Mouse (Mus musculus) retina, embryonic 14.5 days (tissue): Measurements from ENCODE around the gene Trim8.

Experiments
- DNase-seq: peaks from one replicate; pipeline ENCODE4 v3.0.0-alpha.2; 2015; ENCODE audit warnings: low spot score

The Trim8 gene

GRCm38 (mm10) chr19:46524601-46525321 is 23.3 kb downstream of the Trim8 start:
- DNase-seq, result peak; percentile 75

DNA sequence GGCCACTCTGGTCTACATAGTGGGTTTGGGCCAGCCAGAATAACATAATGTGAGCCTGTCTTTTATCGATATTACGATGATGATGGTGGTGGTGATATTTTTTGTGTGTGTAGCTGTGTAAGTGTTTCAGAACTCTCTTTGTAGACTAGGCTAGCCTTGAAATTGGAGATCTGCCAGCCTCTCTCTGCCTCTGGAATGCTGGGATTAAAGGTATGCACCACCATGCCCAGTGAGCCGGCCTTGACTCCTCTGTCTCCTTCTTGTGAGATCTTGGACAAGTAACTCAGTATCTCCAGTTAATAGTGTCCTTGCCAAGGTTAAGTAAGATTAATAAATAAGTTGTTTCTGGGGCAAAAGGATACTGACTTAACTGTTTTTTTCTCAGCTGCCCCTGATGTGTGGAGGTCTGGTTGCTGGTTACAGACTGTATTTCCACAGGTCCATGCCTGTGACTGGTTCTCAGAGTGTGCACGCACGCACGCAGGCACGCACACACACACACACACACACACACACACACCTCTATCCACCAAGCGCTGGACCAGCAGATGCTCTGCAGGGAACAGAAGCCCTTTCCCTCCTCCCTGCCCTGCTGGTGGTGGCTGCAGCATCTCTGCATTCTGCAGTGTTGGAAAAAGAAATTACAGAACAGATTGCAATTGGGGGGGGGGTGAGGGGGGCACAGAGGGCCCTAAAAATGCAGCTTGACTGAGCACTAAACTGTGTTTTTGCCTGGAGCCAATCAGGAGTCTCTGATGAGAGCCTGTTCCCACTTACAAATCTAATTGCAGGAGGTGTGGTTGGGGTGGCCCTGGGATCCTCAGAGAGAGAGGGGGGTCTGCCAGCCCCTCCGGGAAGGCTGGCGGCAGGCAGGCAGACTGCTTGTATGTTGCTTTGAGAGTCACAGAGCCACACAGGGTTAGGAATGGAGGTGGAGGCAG is 24.5 kb downstream of the Trim8 start:
- DNase-seq, result no peak

GRCm38 (mm10) chr19:46527632-46528528 is 26.4 kb downstream of the Trim8 start:
- no peak for DNase-seq

DNA sequence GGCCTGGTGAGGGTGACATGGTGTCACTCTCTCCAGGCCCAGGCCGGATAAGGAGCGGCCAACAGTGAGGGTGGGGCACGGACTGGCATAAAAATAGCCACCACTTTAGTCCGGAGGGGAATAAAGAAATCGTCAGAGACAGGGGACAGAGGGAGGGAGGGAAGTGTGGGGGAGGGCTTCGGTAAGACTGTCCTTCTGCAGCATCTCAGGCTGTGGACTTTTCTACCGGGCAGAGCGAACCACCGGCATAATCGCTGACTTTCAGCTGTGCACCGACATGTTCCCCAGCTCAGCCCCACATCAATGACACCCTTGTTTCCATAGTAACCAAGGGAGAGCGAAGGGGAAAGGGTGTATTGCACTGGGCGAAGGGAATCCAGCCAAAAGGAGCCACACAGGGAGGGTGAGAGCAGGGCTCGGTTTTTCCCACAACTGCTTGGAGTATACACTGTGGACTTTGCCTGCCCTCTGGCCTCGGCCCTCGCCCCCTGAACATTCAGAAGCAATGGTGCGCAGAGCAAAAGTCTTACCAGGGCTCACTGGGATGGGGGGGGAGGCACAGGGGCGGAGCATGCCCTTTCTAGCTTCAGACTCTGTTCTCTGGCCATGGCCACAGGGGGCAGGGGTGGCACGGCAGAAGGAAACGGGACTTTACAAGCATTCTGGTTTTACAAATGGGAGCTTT is 27.2 kb downstream of the Trim8 start:
- peak; percentile 69 for DNase-seq

GRCm38 (mm10) chr19:46529601-46530448 is 28.3 kb downstream of the Trim8 start:
- DNase-seq, result no peak

DNA sequence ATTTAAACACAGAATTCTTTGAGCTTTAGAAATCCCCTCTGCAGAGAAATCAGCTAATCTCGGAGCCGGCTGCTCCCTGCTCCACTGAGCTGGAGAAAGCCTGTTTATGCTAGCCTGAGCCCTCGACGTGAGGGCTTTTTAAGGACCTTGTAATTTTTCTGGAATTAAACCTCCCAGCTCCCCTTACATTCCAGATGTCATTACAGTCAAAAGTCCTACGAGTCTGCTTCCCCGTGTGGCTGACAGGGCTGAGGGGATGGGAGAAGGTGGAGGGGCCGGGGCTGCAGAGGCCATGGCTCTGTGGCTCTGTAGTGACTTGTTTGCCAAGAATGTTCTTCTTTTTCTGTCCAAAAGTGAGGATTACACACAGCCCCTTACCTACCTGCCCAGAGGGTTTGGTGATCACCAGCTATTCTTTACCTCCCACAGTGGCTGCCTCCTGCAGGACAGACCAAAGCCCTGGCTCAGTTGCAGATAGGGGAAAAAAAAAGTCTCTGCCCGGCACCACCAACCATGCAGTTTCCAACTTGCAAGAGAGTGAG is 29.0 kb downstream of the Trim8 start:
- no peak for DNase-seq

DNA sequence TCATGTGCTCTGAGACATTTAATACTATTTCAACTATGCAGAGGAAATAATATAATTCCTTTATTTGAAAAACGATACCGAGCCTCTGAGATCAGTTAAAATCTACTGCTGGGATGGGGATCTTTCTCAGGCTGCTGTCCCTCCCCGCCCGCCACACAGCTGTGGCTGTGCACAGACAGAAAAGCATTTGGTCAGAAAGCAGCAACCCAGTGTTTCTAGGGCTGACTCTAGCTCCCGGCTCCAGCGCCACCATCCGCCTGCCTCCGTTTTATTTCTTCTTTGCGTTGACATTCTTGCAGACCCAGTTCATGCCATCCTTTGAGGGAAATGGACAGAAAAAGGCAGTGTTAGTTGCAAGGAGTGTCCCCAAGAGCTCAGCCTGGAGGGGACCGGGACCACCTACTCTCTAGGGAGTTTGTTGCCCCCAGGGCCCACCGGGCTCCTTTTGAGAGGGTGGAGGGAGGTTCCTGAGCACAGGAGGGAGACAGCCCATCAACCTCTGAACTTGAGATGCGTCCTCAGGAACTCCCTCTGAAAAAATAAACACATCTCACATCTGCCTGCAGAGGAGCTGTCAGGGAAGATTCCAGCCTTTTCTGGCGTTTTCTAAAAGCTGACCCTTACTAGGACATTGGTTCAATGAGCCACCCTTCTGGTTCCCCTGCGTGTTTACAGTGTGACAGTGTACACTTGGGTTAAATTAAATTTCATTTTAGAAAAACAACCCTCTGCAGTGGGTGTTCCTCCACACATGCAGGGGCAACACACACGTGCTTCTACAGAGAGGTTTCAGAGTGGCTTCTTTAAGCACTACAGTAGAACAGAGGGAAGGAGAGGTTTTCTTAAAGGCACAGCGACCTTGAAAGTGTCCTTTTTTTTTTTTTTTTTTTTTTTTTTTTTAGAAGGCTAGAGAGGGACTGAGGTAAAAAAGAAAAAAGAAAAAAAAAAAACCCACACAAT is 29.8 kb downstream of the Trim8 start:
- DNase-seq, result no peak

GRCm38 (mm10) chr19:46532031-46532688 is 30.7 kb downstream of the Trim8 start:
- no peak for DNase-seq

GRCm38 (mm10) chr19:46533066-46533465 is 31.6 kb downstream of the Trim8 start:
- no peak for DNase-seq

- no peak for DNase-seq
Observed at GRCm38 (mm10) chr19:46533525-46533924, 32.0 kb downstream of the Trim8 start.

- DNase-seq, result no peak
Observed at GRCm38 (mm10) chr19:46534542-46535098, 33.1 kb downstream of the Trim8 start.

DNA sequence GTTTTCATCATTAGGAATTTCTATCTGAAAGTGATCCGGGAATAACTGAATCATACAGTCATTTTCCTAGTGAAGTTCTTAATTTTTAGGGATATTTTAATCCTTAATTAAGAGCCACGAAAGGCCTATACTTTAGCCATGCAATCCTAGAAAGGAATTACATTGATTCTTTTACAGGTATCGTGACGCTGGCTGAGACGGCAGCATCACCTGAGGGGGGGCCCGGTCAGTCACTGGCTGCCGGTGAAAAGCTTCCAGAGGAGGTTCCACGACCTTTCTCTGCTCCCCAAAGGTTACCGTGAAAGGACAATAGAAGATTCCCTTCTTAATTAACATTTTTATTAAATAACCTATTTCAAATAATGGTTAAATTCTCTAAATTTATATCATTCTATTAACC is 35.9 kb downstream of the Trim8 start:
- no peak for DNase-seq

DNA sequence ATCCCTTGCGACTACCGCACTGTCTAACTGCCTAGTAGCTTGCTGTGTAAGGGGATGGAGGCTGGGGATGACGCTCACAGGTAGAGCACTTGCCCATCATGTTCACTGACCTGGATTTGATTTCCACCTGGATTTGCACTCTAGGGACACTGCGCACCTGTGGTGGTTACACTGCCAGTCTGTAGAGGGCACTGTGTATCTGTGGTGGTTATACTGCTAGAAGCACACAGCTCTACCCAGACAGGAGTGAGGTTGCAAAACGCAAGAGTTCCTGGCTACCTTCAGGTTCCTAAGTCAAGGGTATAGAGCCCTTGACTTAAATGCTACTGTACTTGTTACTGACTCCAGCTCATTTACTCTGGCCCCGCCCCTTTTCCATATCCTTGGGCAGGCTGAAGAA is 36.7 kb downstream of the Trim8 start:
- no peak for DNase-seq

GRCm38 (mm10) chr19:46542750-46543149 is 41.2 kb downstream of the Trim8 start:
- DNase-seq, result no peak

- DNase-seq, result no peak
Observed at GRCm38 (mm10) chr19:46547565-46547964, 46.1 kb downstream of the Trim8 start.

DNA sequence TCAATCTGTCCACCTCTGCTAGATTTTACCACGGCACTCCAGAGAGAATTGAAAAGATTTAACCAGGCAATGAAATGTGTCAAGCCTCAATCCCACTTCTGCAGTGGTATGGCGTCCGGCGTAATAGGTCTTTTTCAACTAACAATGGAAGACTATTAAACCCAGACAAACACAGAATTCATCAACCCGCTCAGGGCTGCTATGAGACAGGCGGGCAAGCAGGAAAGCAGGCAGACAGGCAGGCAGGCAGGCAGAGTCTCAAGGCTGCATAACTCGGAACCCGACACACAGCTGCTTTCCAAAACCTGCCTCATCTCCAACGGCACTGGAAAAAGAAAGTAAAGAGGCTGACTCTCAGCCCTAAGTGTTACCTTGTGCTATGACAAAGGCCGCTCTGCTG is 46.6 kb downstream of the Trim8 start:
- no peak for DNase-seq

DNA sequence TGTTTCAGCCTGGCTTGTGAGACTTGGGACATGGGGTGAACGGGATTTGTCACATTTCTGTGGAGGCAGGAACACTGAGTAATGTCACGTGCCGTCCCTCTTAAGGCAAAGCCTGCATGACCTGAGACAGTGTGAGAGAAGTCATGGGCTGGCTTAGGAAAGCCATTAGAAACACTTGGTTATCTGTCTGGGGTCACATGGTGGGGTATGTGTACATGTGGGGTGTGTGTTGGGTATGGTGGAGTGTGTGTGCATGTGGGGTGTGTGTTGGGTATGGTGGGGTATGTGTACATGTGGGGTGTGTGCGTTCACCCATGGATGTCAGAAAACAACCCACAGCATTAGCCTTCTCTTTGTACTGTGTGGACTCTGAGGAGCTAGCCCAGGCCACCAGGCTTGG is 48.9 kb downstream of the Trim8 start:
- no peak for DNase-seq

GRCm38 (mm10) chr19:46552496-46552895 is 51.0 kb downstream of the Trim8 start:
- DNase-seq, result no peak
